In genomic region chr7:102016936-102017335, GRCm38 (mm10) we compare ENCODE assay signal across 15 mouse cellular contexts. TPM values are rescaled to one million over a fixed set of nuclear protein-coding genes. Genes with fewer than 3 reads are reported as not detected.
DNase-seq lines count a peak whose midpoint lies in the region; ATAC-seq and TF ChIP-seq lines count a peak whose summit lies in the region.
"Had no signal": no experiment of that assay in that cellular context is flagged by ENCODE, and none has a peak within 500 bp of the region (broad histone marks: within the 10 kb centered on the region; RNA-seq: fewer than 3 reads in every experiment).

No protein-coding gene starts in this region.

- no peak overlapping the region for H3K4me2 ChIP-seq in limb, embryonic 15.5 days
- H3K4me2 ChIP-seq: limb, embryonic 12.5 days; neural tube, embryonic 15.5 days had no signal

- WGBS in heart, adult 2 months = 36% methylated on average over 4 of the region's 4 CpGs
- WGBS in heart, embryonic 10.5 days = 79% methylated on average over 4 of the region's 4 CpGs
- WGBS in limb, embryonic 15.5 days = 80% methylated on average over 4 of the region's 4 CpGs
- 88% methylated on average over 4 of the region's 4 CpGs for WGBS in limb, embryonic 10.5 days
- 47% methylated on average over 4 of the region's 4 CpGs for WGBS in bone marrow, adult 2 months
- WGBS in macrophage (ENCODE audit: missing documents) = 65% methylated on average over 4 of the region's 4 CpGs

- H3K27me3 ChIP-seq in heart, adult 2 months (ENCODE audit: control insufficient read depth, insufficient read depth, low read length) = no peaks in the 10 kb centered on the region
- no peaks in the 10 kb centered on the region for H3K27me3 ChIP-seq in heart, embryonic 10.5 days (ENCODE audit: insufficient read depth, poor library complexity, severe bottlenecking)
- no peaks in the 10 kb centered on the region for H3K27me3 ChIP-seq in limb, embryonic 15.5 days
- H3K27me3 ChIP-seq in limb, embryonic 10.5 days (ENCODE audit: low read depth, poor library complexity, severe bottlenecking) = no peaks in the 10 kb centered on the region
- H3K27me3 ChIP-seq: limb, embryonic 12.5 days; neural tube, embryonic 15.5 days had no signal

- H3K4me1 ChIP-seq in heart, adult 2 months (ENCODE audit: control insufficient read depth, insufficient read depth, low read length) = peaks cover 13% of the 10 kb centered on the region
- H3K4me1 ChIP-seq in heart, embryonic 10.5 days = no peaks in the 10 kb centered on the region
- H3K4me1 ChIP-seq in limb, embryonic 15.5 days = no peaks in the 10 kb centered on the region
- H3K4me1 ChIP-seq in limb, embryonic 10.5 days = no peaks in the 10 kb centered on the region
- H3K4me1 ChIP-seq in bone marrow, adult 2 months (ENCODE audit: control insufficient read depth, insufficient read depth, low read length) = no peaks in the 10 kb centered on the region; the same call in 1 of the 2 replicates
- H3K4me1 ChIP-seq: limb, embryonic 12.5 days; neural tube, embryonic 15.5 days had no signal

- no peak for DNase-seq in heart, adult 2 months
- DNase-seq in heart, embryonic 10.5 days (ENCODE audit: low spot score) = no peak
- DNase-seq in limb, embryonic 10.5 days (ENCODE audit: low spot score) = no peak
- DNase-seq in embryo, embryonic 10.5 days (ENCODE audit: low spot score) = no peak
- no peak for DNase-seq in cerebellum, postnatal 4 days (ENCODE audit: low spot score in 2 of 2)
- DNase-seq: cerebellum, adult 2 months; forebrain, postnatal 0 days; gastrocnemius, postnatal 14 days had no signal

- peak overlapping the region; percentile 86 for H3K27ac ChIP-seq in heart, adult 2 months
- H3K27ac ChIP-seq in heart, embryonic 10.5 days = no peak overlapping the region
- 0 out of 2 replicates have a peak overlapping the region, but pooled peaks have one; percentile 11 for H3K27ac ChIP-seq in limb, embryonic 15.5 days
- H3K27ac ChIP-seq in limb, embryonic 10.5 days = no peak overlapping the region
- H3K27ac ChIP-seq in bone marrow, adult 2 months (ENCODE audit: control insufficient read depth, insufficient read depth, low read depth, low read length, poor library complexity) = peak overlapping the region; percentile 21; the same call in 1 of the 2 replicates
- peak overlapping the region; percentile 73 for H3K27ac ChIP-seq in macrophage
- H3K27ac ChIP-seq: limb, embryonic 12.5 days; neural tube, embryonic 15.5 days had no signal

- peaks cover 14% of the 10 kb centered on the region for H3K36me3 ChIP-seq in heart, adult 2 months (ENCODE audit: control insufficient read depth, insufficient read depth, low read length)
- H3K36me3 ChIP-seq in heart, embryonic 10.5 days = peaks cover 96% of the 10 kb centered on the region
- H3K36me3 ChIP-seq in limb, embryonic 15.5 days = peaks cover 94% of the 10 kb centered on the region
- H3K36me3 ChIP-seq in limb, embryonic 10.5 days = peaks cover 99% of the 10 kb centered on the region
- peaks cover 42% of the 10 kb centered on the region for H3K36me3 ChIP-seq in macrophage (ENCODE audit: inconsistent target)

- no peak for ATAC-seq in limb, embryonic 15.5 days (ENCODE audit: insufficient number of reproducible peaks, low FRiP score, low TSS enrichment, low read depth)
- ATAC-seq: forebrain, postnatal 0 days had no signal

- no peak for TF ChIP-seq POLR2A in heart, adult 2 months (IDR thresholded peaks at IDR 0.05; ENCODE audit: insufficient read depth, low read depth, low read length)
- no peak for TF ChIP-seq POLR2A in bone marrow, adult 2 months (IDR thresholded peaks at IDR 0.05; ENCODE audit: borderline replicate concordance, control insufficient read depth, low read depth, low read length)

- no peak for TF ChIP-seq EP300 in heart, adult 2 months (IDR thresholded peaks at IDR 0.05; ENCODE audit: insufficient read depth, low read depth, low read length)

- no peaks in the 10 kb centered on the region for H3K9me3 ChIP-seq in heart, embryonic 10.5 days
- no peaks in the 10 kb centered on the region for H3K9me3 ChIP-seq in limb, embryonic 15.5 days
- no peaks in the 10 kb centered on the region for H3K9me3 ChIP-seq in limb, embryonic 10.5 days (replicated peaks)
- H3K9me3 ChIP-seq: limb, embryonic 12.5 days; neural tube, embryonic 15.5 days had no signal

- intact Hi-C loops in heart, adult 2 months (cut with DNase I) = loop anchor here (2.0 to 5.0 kb wide), 2 partner anchors 18 to 85 kb away; partner anchors contain the start of genes Lrrc51 and Numa1

- no peaks in the 10 kb centered on the region for H3K79me2 ChIP-seq in heart, adult 2 months (replicated peaks; ENCODE audit: control insufficient read depth, insufficient read depth, low read length)
- H3K79me2 ChIP-seq in macrophage (ENCODE audit: inconsistent target) = peaks cover 22% of the 10 kb centered on the region; the same call in 1 of the 2 replicates

- peak overlapping the region; percentile 61 for H3K4me3 ChIP-seq in heart, adult 2 months
- H3K4me3 ChIP-seq in heart, embryonic 10.5 days = no peak overlapping the region
- H3K4me3 ChIP-seq in limb, embryonic 15.5 days = no peak overlapping the region
- no peak overlapping the region for H3K4me3 ChIP-seq in limb, embryonic 10.5 days
- no peak overlapping the region for H3K4me3 ChIP-seq in bone marrow, adult 2 months (replicated peaks; ENCODE audit: control insufficient read depth, low read depth, low read length)
- H3K4me3 ChIP-seq in macrophage (ENCODE audit: inconsistent target) = peak overlapping the region; percentile 24; the same call in 1 of the 2 replicates
- H3K4me3 ChIP-seq: erythroblast, embryonic 14.5 days; limb, embryonic 12.5 days; neural tube, embryonic 15.5 days had no signal

- peak overlapping the region; percentile 74 for H3K9ac ChIP-seq in heart, adult 2 months (ENCODE audit: low read depth, low read length)
- no peak overlapping the region for H3K9ac ChIP-seq in limb, embryonic 15.5 days
- H3K9ac ChIP-seq: forebrain, postnatal 0 days; limb, embryonic 12.5 days; neural tube, embryonic 15.5 days had no signal

- no peak for TF ChIP-seq CTCF in heart, adult 2 months (IDR thresholded peaks at IDR 0.05)
- no peak for TF ChIP-seq CTCF in bone marrow, adult 2 months (IDR thresholded peaks at IDR 0.05; ENCODE audit: control insufficient read depth, insufficient read depth, low read length)

RNA-seq across cellular contexts. Expression of gene Il18bp, which starts 1.6 kb away (rescaled TPM):
- 10 to 100 TPM in 1 of 2 experiments, 1 to 10 TPM in 1; 8.6 to 12.3 TPM for total RNA-seq in heart, adult 2 months (2021)
- 14.4 and 21.8 TPM in 2 replicates for polyA plus RNA-seq in heart, adult 2 months (2012; rRNA removed)
- 2.4 and 2.5 TPM in 2 replicates for polyA plus RNA-seq in heart, embryonic 10.5 days (2016; fragmentation: Nextera tagmentation; extraction: Ambion mirVana)
- polyA plus RNA-seq in limb, embryonic 15.5 days (2015; fragmentation: Nextera tagmentation; extraction: Ambion mirVana) = 1.9 and 2.4 TPM in 2 replicates
- 2.3 and 3.4 TPM in 2 replicates for polyA plus RNA-seq in limb, embryonic 10.5 days (2016; fragmentation: Nextera tagmentation; extraction: Ambion mirVana)
- 12.9 and 17.6 TPM in 2 replicates for polyA plus RNA-seq in bone marrow, adult 2 months (2011; ENCODE audit: insufficient read depth, insufficient read length, low replicate concordance, missing spikeins)
- total RNA-seq in macrophage (2018; cell fraction: chromatin; rRNA removed) = 100 to 1,000 TPM in 14 of 26 experiments, 10 to 100 TPM in 12; 30.6 to 291 (median 103) TPM
- total RNA-seq in macrophage (2018; cell fraction: cytosol; rRNA removed) = 100 to 1,000 TPM in 13 of 26 experiments, 10 to 100 TPM in 13; 46.8 to 451 (median 169) TPM
- 100 to 1,000 TPM in 14 of 26 experiments, 10 to 100 TPM in 12; 47.1 to 360 (median 164) TPM for total RNA-seq in macrophage (2018; cell fraction: nucleus; rRNA removed)
- 56.7 to 120 TPM (median 96.3 TPM) in 3 replicates for polyA plus RNA-seq in macrophage (2018)

RNA-seq across cellular contexts. Expression of gene Rnf121, which starts 48.3 kb away (rescaled TPM):
- total RNA-seq in heart, adult 2 months (2021) = 10 to 100 TPM; 20.7 to 23.9 TPM
- 21.3 and 33.9 TPM in 2 replicates for polyA plus RNA-seq in heart, adult 2 months (2012; rRNA removed)
- polyA plus RNA-seq in heart, embryonic 10.5 days (2016; fragmentation: Nextera tagmentation; extraction: Ambion mirVana) = 23.7 and 28.2 TPM in 2 replicates
- polyA plus RNA-seq in limb, embryonic 15.5 days (2015; fragmentation: Nextera tagmentation; extraction: Ambion mirVana) = 30.8 and 32.8 TPM in 2 replicates
- polyA plus RNA-seq in limb, embryonic 10.5 days (2016; fragmentation: Nextera tagmentation; extraction: Ambion mirVana) = 29.3 and 31.0 TPM in 2 replicates
- polyA plus RNA-seq in bone marrow, adult 2 months (2011; ENCODE audit: insufficient read depth, insufficient read length, low replicate concordance, missing spikeins) = 10.0 and 12.9 TPM in 2 replicates
- 100 to 1,000 TPM in 2 of 26 experiments, 10 to 100 TPM in 24; 42.5 to 102 (median 78.2) TPM for total RNA-seq in macrophage (2018; cell fraction: chromatin; rRNA removed)
- 10 to 100 TPM; 15.3 to 32.0 (median 21.3) TPM for total RNA-seq in macrophage (2018; cell fraction: cytosol; rRNA removed)
- 10 to 100 TPM; 34.1 to 76.9 (median 55.0) TPM for total RNA-seq in macrophage (2018; cell fraction: nucleus; rRNA removed)
- polyA plus RNA-seq in macrophage (2018) = 17.9 to 24.1 TPM (median 19.6 TPM) in 3 replicates

RNA-seq across cellular contexts. Expression of gene Xndc1, which starts 48.4 kb away (rescaled TPM):
- 1 to 10 TPM; 5.7 to 6.5 TPM for total RNA-seq in heart, adult 2 months (2021)
- 11.2 and 18.6 TPM in 2 replicates for polyA plus RNA-seq in heart, adult 2 months (2012; rRNA removed)
- polyA plus RNA-seq in heart, embryonic 10.5 days (2016; fragmentation: Nextera tagmentation; extraction: Ambion mirVana) = 26.4 and 33.5 TPM in 2 replicates
- polyA plus RNA-seq in limb, embryonic 15.5 days (2015; fragmentation: Nextera tagmentation; extraction: Ambion mirVana) = 30.6 and 32.3 TPM in 2 replicates
- 39.7 and 51.5 TPM in 2 replicates for polyA plus RNA-seq in limb, embryonic 10.5 days (2016; fragmentation: Nextera tagmentation; extraction: Ambion mirVana)
- polyA plus RNA-seq in bone marrow, adult 2 months (2011; ENCODE audit: insufficient read depth, insufficient read length, low replicate concordance, missing spikeins) = 33.8 and 35.5 TPM in 2 replicates
- 10 to 100 TPM in 21 of 26 experiments, 1 to 10 TPM in 5; 3.4 to 73.6 (median 37.9) TPM for total RNA-seq in macrophage (2018; cell fraction: chromatin; rRNA removed)
- total RNA-seq in macrophage (2018; cell fraction: cytosol; rRNA removed) = 10 to 100 TPM in 2 of 26 experiments, 1 to 10 TPM in 24; 2.4 to 11.2 (median 6.7) TPM
- total RNA-seq in macrophage (2018; cell fraction: nucleus; rRNA removed) = 10 to 100 TPM in 17 of 26 experiments, 1 to 10 TPM in 9; 2.5 to 57.5 (median 19.9) TPM
- 9.5 to 11.5 TPM (median 11.5 TPM) in 3 replicates for polyA plus RNA-seq in macrophage (2018)

RNA-seq across cellular contexts. Expression of gene Xntrpc, which starts 48.6 kb away (rescaled TPM):
- under 1 TPM; 0.81 to 0.98 TPM for total RNA-seq in heart, adult 2 months (2021)
- 1.2 and 2.4 TPM in 2 replicates for polyA plus RNA-seq in heart, adult 2 months (2012; rRNA removed)
- 1.5 and 1.7 TPM in 2 replicates for polyA plus RNA-seq in heart, embryonic 10.5 days (2016; fragmentation: Nextera tagmentation; extraction: Ambion mirVana)
- 1.5 and 1.6 TPM in 2 replicates for polyA plus RNA-seq in limb, embryonic 15.5 days (2015; fragmentation: Nextera tagmentation; extraction: Ambion mirVana)
- polyA plus RNA-seq in limb, embryonic 10.5 days (2016; fragmentation: Nextera tagmentation; extraction: Ambion mirVana) = 1.4 and 1.8 TPM in 2 replicates
- 1.0 and 3.2 TPM in 2 replicates for polyA plus RNA-seq in bone marrow, adult 2 months (2011; ENCODE audit: insufficient read depth, insufficient read length, low replicate concordance, missing spikeins)
- total RNA-seq in macrophage (2018; cell fraction: chromatin; rRNA removed) = 1 to 10 TPM in 11 of 26 experiments, under 1 TPM in 14, not detected in 1; 0.19 to 2.2 (median 0.77) TPM
- under 1 TPM in 20 of 26 experiments, not detected in 6; 0.04 to 0.26 (median 0.07) TPM for total RNA-seq in macrophage (2018; cell fraction: cytosol; rRNA removed)
- total RNA-seq in macrophage (2018; cell fraction: nucleus; rRNA removed) = 1 to 10 TPM in 4 of 26 experiments, under 1 TPM in 16, not detected in 6; 0.17 to 2.1 (median 0.60) TPM
- 0.07 to 0.19 TPM in 2 of 3 replicates, not detected in the other for polyA plus RNA-seq in macrophage (2018)
- total RNA-seq: monocyte, adult 5-6 weeks had no signal
- polyA plus RNA-seq: erythroblast, embryonic 14.5 days had no signal

Comparison
In these comparisons a context has a peak if more than half of its experiments do, and no peak if none do; other contexts are left out.
1. H3K27ac ChIP-seq: peak in heart, adult 2 months (single experiment), limb, embryonic 15.5 days (single experiment), bone marrow, adult 2 months (single experiment) and macrophage (single experiment); none in heart, embryonic 10.5 days (single experiment) and limb, embryonic 10.5 days (single experiment).
2. H3K4me3 ChIP-seq: peak in heart, adult 2 months (single experiment) and macrophage (single experiment); none in heart, embryonic 10.5 days (single experiment), limb, embryonic 15.5 days (single experiment), limb, embryonic 10.5 days (single experiment) and bone marrow, adult 2 months (single experiment).